Mouse (Mus musculus) testis, adult 2 months (tissue): Measurements from ENCODE around the gene Coa4.

Experiments
- CTCF ChIP-seq: fragments of 200-500 bp; IDR thresholded peaks from 2 replicates; pipeline ENCODE4 v1.5.1; 2012; ENCODE audit warnings: low read depth, mild to moderate bottlenecking, inconsistent platforms, low read length, moderate library complexity; ENCODE audit not compliant: control insufficient read depth, insufficient read depth, insufficient replicate concordance
- POLR2A ChIP-seq: fragments of 200-500 bp; IDR thresholded peaks from 2 replicates; pipeline ENCODE4 v1.6.1; 2012; ENCODE audit warnings: low read depth, mild to moderate bottlenecking, inconsistent platforms, low read length, moderate library complexity; ENCODE audit not compliant: control insufficient read depth

GRCm38 (mm10) chr7:100572704-100573103 lies 35.8 kb downstream of the Coa4 start:
- TF ChIP-seq CTCF (no peak), POLR2A (no peak)
